Mouse (Mus musculus): Measurements from ENCODE around the gene Lgals2. TPM values are rescaled to one million over a fixed set of nuclear protein-coding genes. Genes with fewer than 3 reads are reported as not detected.

Gene Lgals2
- polyA plus RNA-seq, 1 experiment from 2014 or later: not detected

DNA sequence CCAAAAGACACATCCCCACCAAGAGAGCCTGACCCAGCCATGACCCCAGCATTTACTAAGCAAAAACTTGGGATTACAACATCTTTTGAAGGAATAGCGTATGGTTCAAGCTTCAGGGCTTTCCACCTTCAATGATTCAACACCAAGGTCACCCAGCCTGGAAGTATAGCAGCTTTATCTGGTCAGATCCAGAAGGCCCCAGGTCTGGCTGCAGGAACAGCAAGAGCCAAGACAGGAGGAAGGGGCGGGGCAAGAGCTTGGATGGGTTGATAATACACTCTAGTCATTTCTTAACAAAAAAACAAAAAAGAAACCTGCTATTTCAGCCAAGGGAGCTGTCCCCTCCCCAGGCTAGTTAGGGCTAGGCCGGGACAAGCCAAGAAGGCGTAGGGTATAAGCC, 42.2 kb upstream of the Lgals2 start:
- WGBS: 83% methylated on average over 4 of the region's 4 CpGs
- no peak for DNase-seq (ENCODE audit: low spot score)

DNA sequence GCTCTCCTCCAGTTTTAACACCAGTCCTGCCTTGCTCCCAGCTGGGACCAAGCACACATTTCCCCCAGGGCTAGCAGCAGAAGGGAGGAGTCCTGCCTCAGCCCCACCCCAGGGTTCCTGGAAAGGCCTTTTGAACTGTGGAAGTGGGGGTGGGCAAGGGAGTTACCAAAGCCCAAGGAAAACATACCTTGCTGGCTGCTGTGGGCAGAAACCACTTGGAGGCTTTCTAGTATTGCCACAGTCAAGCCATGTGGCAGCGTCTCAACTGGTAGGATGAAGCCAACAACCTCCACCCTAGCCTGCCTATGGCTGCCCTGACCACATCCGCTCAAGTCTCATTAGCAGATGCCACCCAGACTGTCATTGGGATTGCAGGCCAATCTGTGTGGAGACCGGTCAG, 40.8 kb upstream of the Lgals2 start:
- H3K9me3 ChIP-seq (ENCODE audit: control insufficient read depth, low read length): no peaks in the 10 kb centered on the region
- DNase-seq (ENCODE audit: low spot score) (no peak), ATAC-seq (replicated peaks; ENCODE audit: low FRiP score) (no peak)
- H3K27ac ChIP-seq (ENCODE audit: low read depth, low read length): no peak overlapping the region
- H3K27me3 ChIP-seq (ENCODE audit: control insufficient read depth, insufficient read depth, low read length): peaks cover 4% of the 10 kb centered on the region; the same call in 1 of the 2 replicates
- no peak overlapping the region for H3K4me2 ChIP-seq (ENCODE audit: low read depth, low read length, severe bottlenecking)
- H3K36me3 ChIP-seq (ENCODE audit: control insufficient read depth, insufficient read depth, low read length): no peaks in the 10 kb centered on the region; the same call in 1 of the 2 replicates
- H3K4me3 ChIP-seq (ENCODE audit: low read depth, low read length): no peak overlapping the region
- WGBS: 81% methylated on average over 3 of the region's 3 CpGs
- H3K9ac ChIP-seq (ENCODE audit: low read length): no peak overlapping the region
- H3K4me1 ChIP-seq (replicated peaks; ENCODE audit: control insufficient read depth, insufficient read depth, low read length): peaks cover 11% of the 10 kb centered on the region; the same call in 1 of the 2 replicates

More for the DNA sequence above, 42.2 kb upstream of the Lgals2 start:
- Histone ChIP-seq H3K4me1 (replicated peaks; ENCODE audit: control insufficient read depth, insufficient read depth, low read length) (peaks cover 13% of the 10 kb centered on the region; the same call in 1 of the 2 replicates), H3K4me3 (ENCODE audit: low read depth, low read length) (no peak overlapping the region), H3K9me3 (ENCODE audit: control insufficient read depth, low read length) (no peaks in the 10 kb centered on the region), H3K27me3 (ENCODE audit: control insufficient read depth, insufficient read depth, low read length) (peaks cover 4% of the 10 kb centered on the region; the same call in 1 of the 2 replicates), H3K4me2 (ENCODE audit: low read depth, low read length, severe bottlenecking) (no peak overlapping the region), H3K9ac (ENCODE audit: low read length) (no peak overlapping the region), H3K27ac (ENCODE audit: low read depth, low read length) (no peak overlapping the region), H3K36me3 (ENCODE audit: control insufficient read depth, insufficient read depth, low read length) (no peaks in the 10 kb centered on the region; the same call in 1 of the 2 replicates)
- ATAC-seq (replicated peaks; ENCODE audit: low FRiP score): no peak

- Histone ChIP-seq H3K36me3 (ENCODE audit: control insufficient read depth, insufficient read depth, low read length) (no peaks in the 10 kb centered on the region; the same call in 1 of the 2 replicates), H3K9me3 (ENCODE audit: control insufficient read depth, low read length) (no peaks in the 10 kb centered on the region), H3K4me2 (ENCODE audit: low read depth, low read length, severe bottlenecking) (no peak overlapping the region), H3K27ac (ENCODE audit: low read depth, low read length) (no peak overlapping the region), H3K4me1 (replicated peaks; ENCODE audit: control insufficient read depth, insufficient read depth, low read length) (peaks cover 10% of the 10 kb centered on the region; the same call in 1 of the 2 replicates), H3K4me3 (ENCODE audit: low read depth, low read length) (no peak overlapping the region), H3K27me3 (ENCODE audit: control insufficient read depth, insufficient read depth, low read length) (peaks cover 2% of the 10 kb centered on the region; the same call in 1 of the 2 replicates), H3K9ac (ENCODE audit: low read length) (no peak overlapping the region)
- 91% methylated on average over 2 of the region's 2 CpGs for WGBS
- DNase-seq (ENCODE audit: low spot score) (no peak), ATAC-seq (replicated peaks; ENCODE audit: low FRiP score) (no peak)
These were observed 40.4 kb upstream of the Lgals2 start for GRCm38 (mm10) chr15:78895741-78896140.

DNA sequence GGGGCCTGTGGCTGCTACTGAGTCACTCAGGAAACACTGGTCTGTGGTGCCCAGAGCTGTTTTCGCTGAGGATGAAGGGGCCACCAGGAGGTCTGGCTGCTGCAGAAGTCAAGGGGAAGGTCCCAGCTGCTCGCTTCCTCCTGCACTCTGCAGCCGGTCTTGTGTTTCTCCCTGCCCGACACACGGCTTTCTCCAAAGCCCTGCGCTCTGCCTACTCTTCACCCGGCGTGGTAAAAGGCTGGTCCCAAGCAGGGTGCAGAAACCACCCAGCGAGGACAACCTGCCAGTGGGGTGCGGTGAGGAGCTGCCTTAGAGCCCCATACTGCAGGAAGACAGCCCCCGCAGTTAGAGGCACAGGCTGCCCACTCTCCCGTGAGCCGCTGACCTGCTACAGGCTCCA, 39.4 kb upstream of the Lgals2 start:
- Histone ChIP-seq H3K9ac (ENCODE audit: low read length) (no peak overlapping the region), H3K9me3 (ENCODE audit: control insufficient read depth, low read length) (no peaks in the 10 kb centered on the region)

GRCm38 (mm10) chr15:78892440-78892839, 37.1 kb upstream of the Lgals2 start:
- WGBS: 64% methylated on average over 7 of the region's 7 CpGs

More for the DNA sequence above, 39.4 kb upstream of the Lgals2 start:
- Histone ChIP-seq H3K4me2 (ENCODE audit: low read depth, low read length, severe bottlenecking) (no peak overlapping the region), H3K4me3 (ENCODE audit: low read depth, low read length) (no peak overlapping the region), H3K27me3 (ENCODE audit: control insufficient read depth, insufficient read depth, low read length) (no peaks in the 10 kb centered on the region), H3K36me3 (ENCODE audit: control insufficient read depth, insufficient read depth, low read length) (no peaks in the 10 kb centered on the region; the same call in 1 of the 2 replicates), H3K4me1 (replicated peaks; ENCODE audit: control insufficient read depth, insufficient read depth, low read length) (peaks cover 4% of the 10 kb centered on the region; the same call in 1 of the 2 replicates), H3K27ac (ENCODE audit: low read depth, low read length) (no peak overlapping the region)
- no peak for DNase-seq (ENCODE audit: low spot score)
- WGBS: 84% methylated on average over 13 of the region's 13 CpGs
- no peak for ATAC-seq (replicated peaks; ENCODE audit: low FRiP score)

GRCm38 (mm10) chr15:78889401-78889853, 34.1 kb upstream of the Lgals2 start:
- Histone ChIP-seq H3K36me3 (ENCODE audit: control insufficient read depth, insufficient read depth, low read length) (peaks cover 7% of the 10 kb centered on the region; the same call in 1 of the 2 replicates), H3K27ac (ENCODE audit: low read depth, low read length) (no peak overlapping the region), H3K9ac (ENCODE audit: low read length) (no peak overlapping the region), H3K4me1 (replicated peaks; ENCODE audit: control insufficient read depth, insufficient read depth, low read length) (peaks cover 7% of the 10 kb centered on the region), H3K4me2 (ENCODE audit: low read depth, low read length, severe bottlenecking) (no peak overlapping the region), H3K27me3 (ENCODE audit: control insufficient read depth, insufficient read depth, low read length) (no peaks in the 10 kb centered on the region), H3K4me3 (ENCODE audit: low read depth, low read length) (no peak overlapping the region), H3K9me3 (ENCODE audit: control insufficient read depth, low read length) (no peaks in the 10 kb centered on the region)
- no peak for ATAC-seq (replicated peaks; ENCODE audit: low FRiP score)
- WGBS: 19% methylated on average over 13 of the region's 13 CpGs
- DNase-seq (ENCODE audit: low spot score): no peak

More at GRCm38 (mm10) chr15:78892440-78892839, 37.1 kb upstream of the Lgals2 start:
- H3K36me3 ChIP-seq (ENCODE audit: control insufficient read depth, insufficient read depth, low read length): no peaks in the 10 kb centered on the region; the same call in 1 of the 2 replicates
- H3K4me2 ChIP-seq (ENCODE audit: low read depth, low read length, severe bottlenecking): no peak overlapping the region
- H3K4me1 ChIP-seq (replicated peaks; ENCODE audit: control insufficient read depth, insufficient read depth, low read length): peaks cover 7% of the 10 kb centered on the region
- H3K27ac ChIP-seq (ENCODE audit: low read depth, low read length): no peak overlapping the region
- no peaks in the 10 kb centered on the region for H3K9me3 ChIP-seq (ENCODE audit: control insufficient read depth, low read length)
- no peaks in the 10 kb centered on the region for H3K27me3 ChIP-seq (ENCODE audit: control insufficient read depth, insufficient read depth, low read length)
- DNase-seq (ENCODE audit: low spot score) (no peak), ATAC-seq (replicated peaks; ENCODE audit: low FRiP score) (no peak)
- H3K9ac ChIP-seq (ENCODE audit: low read length): no peak overlapping the region
- no peak overlapping the region for H3K4me3 ChIP-seq (ENCODE audit: low read depth, low read length)

DNA sequence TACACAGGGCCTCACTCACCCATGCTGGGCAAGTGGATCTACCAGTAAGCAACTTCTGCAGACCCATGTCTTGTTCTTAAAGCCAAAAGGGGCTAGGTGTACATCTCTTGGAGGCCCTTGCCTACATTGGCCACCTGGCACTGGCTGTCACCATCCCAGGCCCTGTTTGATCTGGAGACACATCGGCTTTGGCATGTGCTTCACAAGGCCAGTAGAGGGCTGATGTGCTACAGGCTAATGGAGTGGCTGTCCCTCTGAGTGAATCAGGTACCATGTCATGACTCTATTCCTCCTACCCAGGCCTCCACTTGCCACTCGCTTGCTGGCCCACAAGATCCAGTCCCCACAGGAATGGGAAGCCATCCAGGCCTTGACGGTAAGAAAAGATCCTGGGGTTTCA, 26.5 kb upstream of the Lgals2 start:
- Histone ChIP-seq H3K27me3 (ENCODE audit: control insufficient read depth, insufficient read depth, low read length) (no peaks in the 10 kb centered on the region), H3K4me3 (ENCODE audit: low read depth, low read length) (no peak overlapping the region), H3K36me3 (ENCODE audit: control insufficient read depth, insufficient read depth, low read length) (peaks cover 7% of the 10 kb centered on the region; the same call in 1 of the 2 replicates), H3K27ac (ENCODE audit: low read depth, low read length) (no peak overlapping the region), H3K9me3 (ENCODE audit: control insufficient read depth, low read length) (no peaks in the 10 kb centered on the region), H3K9ac (ENCODE audit: low read length) (no peak overlapping the region), H3K4me1 (replicated peaks; ENCODE audit: control insufficient read depth, insufficient read depth, low read length) (peaks cover 8% of the 10 kb centered on the region), H3K4me2 (ENCODE audit: low read depth, low read length, severe bottlenecking) (no peak overlapping the region)
- ATAC-seq (replicated peaks; ENCODE audit: low FRiP score) (no peak), DNase-seq (ENCODE audit: low spot score) (no peak)
- WGBS: 91% methylated on average over 3 of the region's 3 CpGs

- ATAC-seq (replicated peaks; ENCODE audit: low FRiP score): no peak
- no peak overlapping the region for H3K27ac ChIP-seq (ENCODE audit: low read depth, low read length)
- H3K4me1 ChIP-seq (replicated peaks; ENCODE audit: control insufficient read depth, insufficient read depth, low read length): peaks cover 12% of the 10 kb centered on the region
- no peak overlapping the region for H3K9ac ChIP-seq (ENCODE audit: low read length)
- peaks cover 4% of the 10 kb centered on the region; the same call in 1 of the 2 replicates for H3K36me3 ChIP-seq (ENCODE audit: control insufficient read depth, insufficient read depth, low read length)
- no peak overlapping the region for H3K4me2 ChIP-seq (ENCODE audit: low read depth, low read length, severe bottlenecking)
- no peak for DNase-seq (ENCODE audit: low spot score)
- whole genome bisulfite sequencing: 95% methylated on average over 8 of the region's 8 CpGs
- no peaks in the 10 kb centered on the region for H3K27me3 ChIP-seq (ENCODE audit: control insufficient read depth, insufficient read depth, low read length)
- no peak overlapping the region for H3K4me3 ChIP-seq (ENCODE audit: low read depth, low read length)
- H3K9me3 ChIP-seq (ENCODE audit: control insufficient read depth, low read length): no peaks in the 10 kb centered on the region
These were observed 25.1 kb upstream of the Lgals2 start for GRCm38 (mm10) chr15:78880432-78880831.
